In genomic region chr8:91530656-91531055, GRCm38 (mm10) we compare ENCODE assay signal across 23 mouse cellular contexts.
"Had no signal": no experiment of that assay in that cellular context is flagged by ENCODE, and none has a peak within 500 bp of the region (broad histone marks: within the 10 kb centered on the region; RNA-seq: fewer than 3 reads in every experiment).

No protein-coding gene starts in this region.

- H3K36me3 ChIP-seq: heart, embryonic 15.5 days; hindbrain, embryonic 13.5 days; hindbrain, embryonic 15.5 days; limb, embryonic 12.5 days; limb, embryonic 15.5 days; liver, embryonic 12.5 days had no signal

- ATAC-seq: forebrain, postnatal 0 days; hindbrain, postnatal 0 days; intestine, embryonic 16.5 days; liver, embryonic 12.5 days had no signal

- H3K9ac ChIP-seq: forebrain, postnatal 0 days; heart, embryonic 13.5 days; heart, embryonic 15.5 days; hindbrain, embryonic 13.5 days; hindbrain, embryonic 15.5 days; limb, embryonic 12.5 days; limb, embryonic 15.5 days; liver, embryonic 12.5 days; liver, embryonic 14.5 days had no signal

- H3K27me3 ChIP-seq: heart, embryonic 13.5 days; heart, embryonic 15.5 days; liver, embryonic 12.5 days had no signal

- H3K4me3 ChIP-seq: heart, adult 2 months; heart, embryonic 13.5 days; heart, embryonic 15.5 days; hindbrain, embryonic 13.5 days; hindbrain, embryonic 15.5 days; limb, embryonic 12.5 days; limb, embryonic 15.5 days; liver, embryonic 12.5 days had no signal

- H3K9me3 ChIP-seq: heart, embryonic 13.5 days; heart, embryonic 15.5 days; hindbrain, embryonic 13.5 days; hindbrain, embryonic 15.5 days; limb, embryonic 12.5 days; limb, embryonic 15.5 days; liver, embryonic 12.5 days had no signal

- DNase-seq: forebrain, postnatal 0 days; gastrocnemius, postnatal 14 days; gastrocnemius, postnatal 36 days; heart, adult 11 months; heart, adult 2 months; heart, postnatal 14 days; heart, postnatal 36 days; kidney, adult 11 months; kidney, postnatal 14 days; layer of hippocampus, adult 9-11 months; layer of hippocampus, postnatal 36 days; left cerebral cortex, postnatal 4 days had no signal

- H3K27ac ChIP-seq: heart, adult 2 months; heart, embryonic 13.5 days; heart, embryonic 15.5 days; hindbrain, embryonic 15.5 days; hindbrain, postnatal 0 days; limb, embryonic 12.5 days; limb, embryonic 15.5 days; liver, embryonic 12.5 days; liver, embryonic 14.5 days had no signal

- H3K4me2 ChIP-seq: heart, embryonic 11.5 days; heart, embryonic 13.5 days; heart, embryonic 15.5 days; hindbrain, embryonic 13.5 days; hindbrain, embryonic 15.5 days; limb, embryonic 12.5 days; limb, embryonic 15.5 days; liver, embryonic 12.5 days had no signal
